Mouse (Mus musculus) MEL (cell line): ENCODE measurements around the gene Thbs2. TPM values are rescaled to one million over a fixed set of nuclear protein-coding genes. Genes with fewer than 3 reads are reported as not detected.

Source experiments
- DNase-seq: peaks from one replicate; pipeline ENCODE4 v3.0.0; 2011; ENCODE audit warnings: low read depth, low spot score
- H3K27ac ChIP-seq: 2 replicates; pipeline ENCODE4 v1.5.1; 2012; ENCODE audit warnings: low read depth, mild to moderate bottlenecking, control low read depth, low read length, moderate library complexity; ENCODE audit not compliant: control insufficient read depth
- H3K27me3 ChIP-seq, 2 experiments: fragments of 150-350 bp in 1 of 2; sonication (generic) in 1 of 2; 2 replicates each; pipeline ENCODE4 v1.6.1; 2012; ENCODE audit warnings: low read length in 2 of 2, mild to moderate bottlenecking in 2 of 2, improper control_type of control experiment in 1 of 2, moderate library complexity in 1 of 2; ENCODE audit not compliant: insufficient read depth in 2 of 2, control insufficient read depth in 1 of 2
- H3K36me3 ChIP-seq, 2 experiments: 2 replicates each; pipeline ENCODE4 v1.6.1; 2012 to 2014; ENCODE audit warnings: low read length in 2 of 2, improper control_type of control experiment in 1 of 2, inconsistent platforms in 1 of 2, mild to moderate bottlenecking in 1 of 2; ENCODE audit not compliant: insufficient read depth in 2 of 2, control insufficient read depth in 1 of 2
- H3K4me1 ChIP-seq, 2 experiments: fragments of 150-350 bp in 1 of 2; sonication (generic) in 1 of 2; 2 replicates each; pipeline ENCODE4 v1.6.1; 2012; ENCODE audit warnings: low read length in 2 of 2, improper control_type of control experiment in 1 of 2, mild to moderate bottlenecking in 1 of 2; ENCODE audit not compliant: insufficient read depth in 2 of 2, control insufficient read depth in 1 of 2
- H3K4me3 ChIP-seq, 2 experiments: fragments of 150-350 bp in 1 of 2; sonication (generic) in 1 of 2; 2 replicates each; pipeline ENCODE4 v1.5.1; 2012; ENCODE audit warnings: low read depth in 2 of 2, low read length in 2 of 2, mild to moderate bottlenecking in 2 of 2, moderate library complexity in 2 of 2, control low read depth in 1 of 2, improper control_type of control experiment in 1 of 2; ENCODE audit not compliant: control insufficient read depth in 1 of 2, insufficient read depth in 1 of 2
- H3K79me2 ChIP-seq: 2 replicates; pipeline ENCODE4 v1.6.1; 2012; ENCODE audit warnings: mild to moderate bottlenecking, low read length, moderate library complexity; ENCODE audit not compliant: control insufficient read depth, poor library complexity, insufficient read depth
- H3K9ac ChIP-seq: 2 replicates; pipeline ENCODE4 v1.6.1; 2012; ENCODE audit warnings: low read depth, mild to moderate bottlenecking, control low read depth, low read length, moderate library complexity; ENCODE audit not compliant: control insufficient read depth, poor library complexity, severe bottlenecking
- H3K9me3 ChIP-seq: fragments of 150-350 bp; sonication (generic); replicated peaks from 2 replicates; pipeline ENCODE4 v1.6.1; 2012; ENCODE audit warnings: mild to moderate bottlenecking, low read length, improper control_type of control experiment, moderate library complexity; ENCODE audit not compliant: insufficient read depth
- CHD1 ChIP-seq: IDR thresholded peaks from 2 replicates; pipeline ENCODE4 v1.6.1; 2012; ENCODE audit warnings: low read depth, mild to moderate bottlenecking, inconsistent platforms, low read length, improper control_type of control experiment
- CHD2 ChIP-seq: IDR thresholded peaks from 2 replicates; pipeline ENCODE4 v1.6.1; 2011; ENCODE audit warnings: low read length, improper control_type of control experiment
- CTCF ChIP-seq, 3 experiments: IDR thresholded peaks in 2 of 3; conservative IDR thresholded peaks in 1 of 3; 2 replicates each; pipeline ENCODE4 v1.5.1; 2011 to 2012; ENCODE audit warnings: low read length in 3 of 3, low read depth in 2 of 3, mild to moderate bottlenecking in 2 of 3, improper control_type of control experiment in 1 of 3, inconsistent platforms in 1 of 3, mixed read lengths in 1 of 3, moderate library complexity in 1 of 3; ENCODE audit not compliant: control insufficient read depth in 1 of 3, insufficient read depth in 1 of 3, poor library complexity in 1 of 3, severe bottlenecking in 1 of 3
- ELF1 ChIP-seq: IDR thresholded peaks from 2 replicates; pipeline ENCODE4 v1.6.1; 2014; ENCODE audit warnings: low read depth, mild to moderate bottlenecking, inconsistent platforms, low read length, improper control_type of control experiment, moderate library complexity
- EP300 ChIP-seq, 2 experiments: IDR thresholded peaks; 2 replicates each; pipeline ENCODE4 v1.6.1; 2011; ENCODE audit warnings: improper control_type of control experiment in 2 of 2, low read length in 2 of 2, low read depth in 1 of 2, mild to moderate bottlenecking in 1 of 2
- ETS1 ChIP-seq: IDR thresholded peaks from 2 replicates; pipeline ENCODE4 v1.6.1; 2012; ENCODE audit warnings: low read depth, mild to moderate bottlenecking, inconsistent platforms, low read length, improper control_type of control experiment, moderate library complexity
- HCFC1 ChIP-seq: IDR thresholded peaks from 2 replicates; pipeline ENCODE4 v1.6.1; 2012; ENCODE audit warnings: low read depth, mild to moderate bottlenecking, inconsistent platforms, low read length, improper control_type of control experiment, moderate library complexity
- JUND ChIP-seq: IDR thresholded peaks from 2 replicates; pipeline ENCODE4 v1.6.1; 2011; ENCODE audit warnings: low read depth, mild to moderate bottlenecking, improper control_type of control experiment, low read length
- KAT2A ChIP-seq: conservative IDR thresholded peaks from 2 replicates; pipeline ENCODE4 v1.6.1; 2012; ENCODE audit warnings: low read depth, low read length, improper control_type of control experiment, inconsistent platforms
- MAX ChIP-seq: IDR thresholded peaks from 2 replicates; pipeline ENCODE4 v1.6.1; 2011; ENCODE audit warnings: low read length, improper control_type of control experiment
- MXI1 ChIP-seq: IDR thresholded peaks from 2 replicates; pipeline ENCODE4 v1.6.1; 2011; ENCODE audit warnings: mild to moderate bottlenecking, low read depth, low read length, improper control_type of control experiment
- MYB ChIP-seq: IDR thresholded peaks from 2 replicates; pipeline ENCODE4 v1.6.1; 2011; ENCODE audit warnings: mild to moderate bottlenecking, low read depth, low read length, improper control_type of control experiment
- MYC ChIP-seq: IDR thresholded peaks from 2 replicates; pipeline ENCODE4 v1.6.1; 2011; ENCODE audit warnings: low read depth, mild to moderate bottlenecking, low read length, improper control_type of control experiment, moderate library complexity
- NELFE ChIP-seq: IDR thresholded peaks from 2 replicates; pipeline ENCODE4 v1.6.1; 2011; ENCODE audit warnings: low read depth, low read length, improper control_type of control experiment
- POLR2AphosphoS5 ChIP-seq: IDR thresholded peaks from 2 replicates; pipeline ENCODE4 v1.6.1; 2012; ENCODE audit warnings: low read depth, borderline replicate concordance, mild to moderate bottlenecking, inconsistent platforms, low read length, moderate library complexity, mixed read lengths
- RAD21 ChIP-seq: IDR thresholded peaks from 2 replicates; pipeline ENCODE4 v1.6.1; 2011; ENCODE audit warnings: mild to moderate bottlenecking, low read depth, low read length, improper control_type of control experiment
- RCOR1 ChIP-seq: IDR thresholded peaks from 2 replicates; pipeline ENCODE4 v1.6.1; 2012; ENCODE audit warnings: low read depth, mild to moderate bottlenecking, inconsistent platforms, low read length, improper control_type of control experiment
- SMC3 ChIP-seq: IDR thresholded peaks from 2 replicates; pipeline ENCODE4 v1.6.1; 2011; ENCODE audit warnings: low read depth, low read length, improper control_type of control experiment
- TAL1 ChIP-seq: IDR thresholded peaks from 2 replicates; pipeline ENCODE4 v1.6.1; 2012; ENCODE audit warnings: mild to moderate bottlenecking, inconsistent platforms, low read length, moderate library complexity, mixed read lengths
- TBP ChIP-seq: IDR thresholded peaks from 2 replicates; pipeline ENCODE4 v1.8.0; 2011; ENCODE audit warnings: low read depth, low read length, improper control_type of control experiment
- UBTF ChIP-seq: IDR thresholded peaks from 2 replicates; pipeline ENCODE4 v1.6.1; 2012; ENCODE audit warnings: low read depth, mild to moderate bottlenecking, inconsistent platforms, low read length, improper control_type of control experiment, moderate library complexity, borderline replicate concordance; ENCODE audit not compliant: insufficient read depth
- USF1 ChIP-seq: IDR thresholded peaks from 2 replicates; pipeline ENCODE4 v1.6.1; 2014; ENCODE audit warnings: low read depth, mild to moderate bottlenecking, inconsistent platforms, low read length, improper control_type of control experiment, moderate library complexity
- ZKSCAN1 ChIP-seq: IDR thresholded peaks from 2 replicates; pipeline ENCODE4 v1.6.1; 2012; ENCODE audit warnings: low read depth, mild to moderate bottlenecking, inconsistent platforms, low read length, improper control_type of control experiment, moderate library complexity
- ZNF384 ChIP-seq: IDR thresholded peaks from 2 replicates; pipeline ENCODE4 v1.6.1; 2012; ENCODE audit warnings: low read depth, mild to moderate bottlenecking, inconsistent platforms, low read length, improper control_type of control experiment
- polyA plus RNA-seq, 2 experiments: library from polyadenylated mRNA; stranded (reverse) in 1 of 2; unstranded in 1 of 2; fragments of >175 nt in 1 of 2; fragments of >200 nt in 1 of 2; gene quantifications; 2 replicates each; pipeline versions ENCODE4 v1.2.1 to v1.2.4; 2012; ENCODE audit warnings: low replicate concordance in 2 of 2, low read depth in 1 of 2; ENCODE audit not compliant: insufficient read length in 2 of 2, insufficient read depth in 1 of 2, missing spikeins in 1 of 2
- total RNA-seq: library from RNA; depleted of rRNA; stranded (reverse); fragments of 300-350 nt; gene quantifications from 2 replicates; pipeline ENCODE4 v1.2.3, GENCODE M21; 2012

Gene Thbs2
- total and polyA plus RNA-seq, 3 experiments: not detected

DNA sequence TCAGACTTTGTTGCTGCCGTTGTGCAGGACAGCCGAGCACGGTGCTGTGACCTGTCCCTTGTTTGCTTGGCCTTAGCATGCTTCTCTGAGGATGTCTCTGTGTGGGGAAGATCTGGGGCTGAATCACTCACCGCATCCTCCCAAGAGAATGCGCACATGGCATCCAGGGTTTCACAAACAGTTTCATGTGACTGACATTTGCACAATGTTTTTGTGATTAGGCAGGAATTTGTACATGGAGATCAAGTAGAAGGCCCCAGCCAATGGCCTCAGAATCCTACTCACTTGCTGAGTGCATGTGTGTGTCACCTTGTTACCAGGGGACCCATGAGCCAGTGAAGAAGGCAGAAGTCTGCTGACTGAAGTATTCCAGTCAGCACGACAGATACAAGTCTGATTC is 9.7 kb upstream of the Thbs2 start:
- Histone ChIP-seq H3K36me3 (no peaks in the 10 kb centered on the region), H3K9me3 (no peaks in the 10 kb centered on the region), H3K9ac (no peak overlapping the region), H3K27ac (no peak overlapping the region), H3K79me2 (no peaks in the 10 kb centered on the region), H3K27me3 (no peaks in the 10 kb centered on the region), H3K4me3 (no peak overlapping the region), H3K4me1 (no peaks in the 10 kb centered on the region)
- TF ChIP-seq CTCF (IDR thresholded peaks at IDR 0.05 in 2 of 3, conservative IDR thresholded peaks at IDR 0.05 in 1 of 3; ENCODE audit: control insufficient read depth in 1 of 3, insufficient read depth in 1 of 3, low read depth in 2 of 3, low read length in 3 of 3, poor library complexity in 1 of 3, severe bottlenecking in 1 of 3): no peak
- TF ChIP-seq ZKSCAN1: no peak
- no peak for TF ChIP-seq TAL1
- TF ChIP-seq ELF1: no peak
- TF ChIP-seq POLR2AphosphoS5: no peak
- no peak for TF ChIP-seq SMC3
- no peak for TF ChIP-seq HCFC1
- no peak for TF ChIP-seq UBTF
- no peak for TF ChIP-seq MYB
- no peak for TF ChIP-seq ETS1
- no peak for TF ChIP-seq EP300 (IDR thresholded peaks at IDR 0.05; ENCODE audit: low read depth in 1 of 2, low read length in 2 of 2)
- no peak for TF ChIP-seq MAX
- no peak for TF ChIP-seq KAT2A
- DNase-seq: no peak

DNA sequence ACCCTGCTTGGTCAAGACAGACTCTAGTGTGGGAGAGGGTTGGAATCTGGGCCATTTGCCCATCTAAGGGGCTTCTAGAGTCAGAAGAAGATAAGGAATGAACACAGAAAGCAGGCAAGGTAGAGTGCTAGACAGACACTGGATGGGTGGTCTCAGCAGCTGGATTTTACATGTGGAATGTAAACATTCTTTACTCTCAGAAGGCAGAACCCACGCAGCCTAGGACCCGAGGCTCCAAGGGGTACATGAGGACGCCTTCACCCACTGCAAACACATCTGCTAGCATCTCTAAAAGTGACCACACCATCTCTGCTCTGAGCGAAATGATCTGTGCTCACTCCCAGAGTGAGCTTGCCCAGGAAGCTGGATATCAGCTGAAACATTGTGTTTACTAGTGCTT is 9.2 kb upstream of the Thbs2 start:
- TF ChIP-seq MXI1 (no peak), TBP (no peak), RAD21 (no peak), CHD1 (no peak), CHD2 (no peak), JUND (no peak), USF1 (no peak), MYC (no peak), HCFC1 (no peak), ZNF384 (no peak), RCOR1 (no peak), NELFE (no peak)
- H3K9me3 ChIP-seq: no peaks in the 10 kb centered on the region
- no peak overlapping the region for H3K9ac ChIP-seq
- DNase-seq: no peak
- no peaks in the 10 kb centered on the region for H3K36me3 ChIP-seq
- H3K27ac ChIP-seq: no peak overlapping the region
- no peaks in the 10 kb centered on the region for H3K79me2 ChIP-seq
- no peaks in the 10 kb centered on the region for H3K4me1 ChIP-seq
- no peaks in the 10 kb centered on the region for H3K27me3 ChIP-seq
- H3K4me3 ChIP-seq: no peak overlapping the region
